Mouse (Mus musculus) right cerebral cortex, adult 2 months (tissue): Measurements from ENCODE around the gene Gm5105.

ENCODE experiments used
- DNase-seq, 2 experiments: peaks; one replicate each; pipeline ENCODE4 v3.0.0; 2021 to 2022; ENCODE audit warnings: low spot score in 2 of 2

Gene Gm5105

DNA sequence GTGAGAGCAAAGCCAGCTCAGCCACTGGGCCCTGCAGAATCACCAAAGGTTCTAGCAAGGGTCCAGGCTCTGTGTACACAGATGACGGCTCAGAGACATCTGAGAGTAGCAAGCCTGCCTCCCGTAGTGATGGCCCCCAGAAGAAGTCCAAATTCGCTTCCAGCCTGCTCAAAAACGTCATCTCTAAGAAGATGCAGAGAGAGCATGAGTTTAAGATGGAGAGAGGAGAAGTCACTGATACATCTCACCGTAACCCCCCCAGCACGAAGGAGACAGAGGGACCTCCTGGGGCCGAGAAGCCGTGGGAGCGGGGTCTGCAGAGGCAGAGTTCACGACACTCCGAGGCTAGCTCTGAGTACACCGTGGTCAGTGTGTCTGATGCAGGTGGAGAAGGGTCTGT lies at the start of gene Gm5105:
TSS of gene Gm5105 (minus strand) at position 101 of the 400 bp plus-strand sequence.
- DNase-seq = no peak

DNA sequence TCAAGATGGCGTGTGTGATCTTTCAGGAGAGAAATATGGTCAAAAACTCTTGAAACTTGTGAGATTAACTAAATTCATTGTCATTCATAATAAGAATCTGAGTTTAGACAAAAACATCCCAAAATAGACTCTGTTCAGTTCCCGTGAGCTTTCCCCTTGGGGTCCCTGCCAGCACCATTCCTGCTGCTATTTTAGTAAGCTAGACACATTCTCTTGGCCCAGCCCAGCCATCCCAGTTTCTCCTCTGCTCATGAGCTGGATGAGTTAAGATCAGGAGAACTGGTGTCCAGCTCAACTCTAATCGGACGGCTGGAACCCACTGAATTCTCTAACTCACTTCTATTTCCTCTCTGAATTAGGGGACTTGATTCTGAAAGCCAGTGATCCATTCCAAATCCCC lies 49.7 kb upstream of the Gm5105 start:
- no peak for DNase-seq

DNA sequence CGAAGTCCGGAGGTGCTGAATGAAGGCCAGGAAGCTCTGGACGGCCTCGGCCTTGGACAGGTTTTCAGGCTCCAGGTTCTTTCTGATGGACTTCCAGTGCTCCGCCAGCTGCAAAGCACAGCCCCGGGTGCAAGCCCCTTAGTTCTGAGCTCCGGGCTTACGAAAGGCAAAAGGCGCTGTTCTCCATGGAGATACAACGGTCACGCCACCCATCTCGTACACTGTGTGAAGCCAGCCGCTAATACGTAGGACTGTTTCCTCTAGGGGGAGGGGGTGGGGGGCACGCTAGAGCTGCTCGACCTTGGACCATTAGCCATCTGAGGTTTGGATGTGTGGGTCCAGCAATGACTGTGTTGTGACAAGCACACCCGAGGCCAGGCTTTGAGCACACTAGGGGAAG lies 46.9 kb upstream of the Gm5105 start:
- DNase-seq = no peak

DNA sequence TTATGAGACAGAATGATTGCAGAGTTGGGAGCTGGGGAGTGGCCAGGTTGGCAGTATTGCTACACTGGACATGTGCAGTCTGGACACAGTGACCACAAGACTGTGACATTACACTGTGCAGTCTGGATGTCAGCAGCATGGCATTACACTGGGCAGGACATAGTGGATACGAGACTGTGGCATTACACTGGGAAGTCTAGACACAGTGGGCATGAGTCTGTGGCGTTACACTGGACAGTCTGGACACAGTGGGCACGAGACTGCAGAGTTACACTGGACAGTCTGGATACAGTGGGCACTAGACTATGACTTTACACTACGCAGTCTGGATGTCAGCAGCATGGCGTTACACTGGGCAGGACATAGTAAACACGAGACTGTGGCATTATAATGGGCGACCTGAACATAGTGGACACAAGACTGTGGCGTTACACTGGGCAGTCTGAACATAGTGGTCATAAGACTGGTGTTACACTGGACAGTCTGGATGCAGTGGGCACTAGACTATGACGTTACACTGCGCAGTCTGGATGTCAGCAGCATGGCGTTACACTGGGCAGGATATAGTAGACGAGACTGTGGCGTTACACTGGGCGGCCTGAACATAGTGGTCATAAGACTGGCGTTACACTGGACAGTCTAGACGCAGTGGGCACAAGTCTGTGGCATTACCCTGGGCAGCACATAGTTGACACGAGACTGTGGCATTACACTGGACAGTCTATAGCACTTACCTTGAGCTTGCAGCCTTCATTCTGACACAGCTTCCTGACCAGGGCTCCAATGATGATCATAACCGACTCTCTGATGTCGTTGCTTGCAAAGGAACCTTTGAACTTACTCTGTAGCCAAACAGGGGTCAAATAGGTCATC lies 44.0 kb upstream of the Gm5105 start:
- DNase-seq = no peak

DNA sequence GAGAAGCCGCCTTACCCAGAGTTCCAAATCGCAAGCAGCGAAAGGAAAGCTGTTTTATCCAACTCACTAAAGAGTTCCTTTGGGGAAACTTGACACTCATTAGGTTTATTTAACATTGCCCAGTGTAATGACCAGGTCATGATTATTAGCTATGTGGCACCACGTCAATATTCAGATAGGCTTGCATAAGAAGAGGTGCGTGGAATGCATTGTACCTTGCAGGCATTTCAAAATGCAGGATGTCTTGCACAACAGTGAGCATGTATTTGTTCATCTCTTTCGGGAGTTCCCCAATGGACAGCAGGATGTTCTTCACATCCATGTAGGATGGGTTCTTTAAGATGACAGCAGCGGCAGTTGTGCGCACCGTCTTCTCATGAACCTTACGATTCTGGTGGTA lies 39.7 kb upstream of the Gm5105 start:
- DNase-seq = no peak

DNA sequence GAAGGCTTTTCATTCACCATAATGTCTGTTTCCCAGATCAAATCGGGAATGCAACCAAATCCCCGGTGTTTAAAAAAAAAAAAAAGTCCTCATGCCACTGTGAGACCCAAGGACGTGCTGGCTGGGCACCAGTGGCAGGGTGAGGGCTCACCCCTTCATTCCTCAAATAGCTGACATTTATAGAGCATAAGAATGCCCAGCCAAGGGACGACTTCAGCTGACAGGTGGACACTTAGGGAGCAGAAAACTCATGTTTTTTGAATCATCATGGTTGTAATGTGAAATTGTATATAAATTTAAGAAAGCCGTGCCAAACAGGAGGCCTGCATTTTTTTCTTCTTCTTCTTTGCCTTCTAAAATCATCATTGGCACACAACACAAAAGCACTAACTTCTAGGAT lies 37.9 kb upstream of the Gm5105 start:
- no peak for DNase-seq

DNA sequence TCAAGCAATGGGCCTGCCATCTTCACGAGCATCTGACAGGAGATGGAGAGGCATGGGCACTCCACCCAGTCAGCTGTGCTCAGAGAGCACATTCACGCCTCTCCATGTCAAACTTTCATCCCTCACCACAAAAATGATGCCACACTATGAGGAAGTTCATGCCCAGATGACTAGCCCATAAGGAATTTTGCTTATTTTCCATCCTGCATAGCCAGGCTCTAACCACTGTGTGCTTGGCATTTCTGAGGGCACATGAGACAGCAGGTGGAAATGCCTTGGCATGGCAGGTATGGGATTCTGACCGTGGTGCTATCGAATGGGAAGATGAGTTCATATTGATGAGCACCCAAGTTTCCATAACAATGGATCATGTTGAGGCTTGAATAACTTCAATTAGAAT lies 36.5 kb upstream of the Gm5105 start:
- DNase-seq = no peak

DNA sequence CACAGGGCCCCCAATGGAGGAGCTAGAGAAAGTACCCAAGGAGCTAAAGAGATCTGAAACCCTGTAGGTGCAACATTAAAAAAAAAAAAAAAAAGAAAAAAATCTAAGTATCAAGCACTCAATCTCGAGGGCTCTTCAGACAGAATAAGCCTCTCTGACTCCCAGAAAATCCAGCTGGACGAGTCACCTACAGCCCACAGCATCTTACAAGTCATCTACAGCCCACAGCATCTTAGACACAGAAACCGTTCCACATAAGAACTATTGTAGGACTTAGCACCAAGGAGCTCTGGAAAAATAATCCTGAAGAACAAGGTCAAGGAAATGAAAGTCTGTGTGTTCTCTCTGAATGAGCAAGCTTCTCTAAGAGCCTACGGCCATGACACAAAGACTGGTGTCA lies 34.7 kb upstream of the Gm5105 start:
- DNase-seq = no peak

DNA sequence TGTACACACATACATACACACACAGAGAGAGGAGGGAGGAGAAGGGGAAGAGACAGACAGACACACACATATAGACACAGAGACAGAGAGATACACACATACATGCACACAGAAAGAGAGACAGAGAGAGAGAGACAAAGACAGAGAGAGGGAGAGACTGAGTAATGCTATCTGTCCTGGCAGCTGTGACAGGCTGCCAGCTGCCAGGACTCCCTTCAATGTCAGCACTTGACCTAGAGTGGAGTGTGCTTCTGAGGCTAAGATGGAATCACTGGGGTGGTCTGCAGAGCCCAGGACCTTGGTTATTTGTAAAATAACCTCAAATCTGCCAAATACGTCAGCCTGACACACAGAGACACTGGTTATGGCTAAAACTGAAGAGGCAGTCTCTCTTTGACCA lies 30.5 kb upstream of the Gm5105 start:
- no peak for DNase-seq

DNA sequence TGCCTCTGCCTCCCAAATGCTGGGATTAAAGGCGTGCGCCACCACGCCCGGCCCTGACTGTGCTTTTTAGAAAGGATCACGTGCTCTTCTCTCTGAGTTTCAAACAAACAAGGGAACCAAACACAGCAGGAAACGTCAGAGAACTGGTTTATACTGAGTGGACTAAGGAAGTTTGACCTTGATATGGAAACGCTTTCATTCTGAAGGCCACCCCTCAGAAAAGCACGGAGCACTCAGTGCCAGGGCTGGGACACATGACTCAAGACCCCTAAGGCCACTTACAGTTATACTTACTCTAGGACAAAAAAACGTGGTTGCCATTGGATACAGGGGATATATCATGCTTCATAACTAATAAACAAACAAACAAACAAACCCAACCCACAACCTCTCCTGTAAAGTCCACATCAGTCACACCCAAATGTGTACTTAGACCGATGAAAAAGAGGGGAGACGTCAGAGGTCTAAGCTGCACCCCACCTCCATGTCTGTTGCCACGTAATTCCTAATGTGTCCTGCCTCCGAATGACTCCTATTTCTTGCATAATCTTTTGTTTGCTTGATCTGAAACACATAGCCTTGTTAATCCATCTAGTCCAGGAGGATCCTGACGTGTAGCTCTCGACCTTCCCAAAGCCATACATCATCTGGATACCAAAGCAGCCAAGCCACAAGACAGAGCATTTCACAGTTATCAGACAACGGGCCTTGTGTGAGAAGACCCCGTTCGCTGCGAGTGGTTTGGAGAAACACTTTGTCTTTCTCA lies 29.3 kb upstream of the Gm5105 start:
- no peak for DNase-seq

DNA sequence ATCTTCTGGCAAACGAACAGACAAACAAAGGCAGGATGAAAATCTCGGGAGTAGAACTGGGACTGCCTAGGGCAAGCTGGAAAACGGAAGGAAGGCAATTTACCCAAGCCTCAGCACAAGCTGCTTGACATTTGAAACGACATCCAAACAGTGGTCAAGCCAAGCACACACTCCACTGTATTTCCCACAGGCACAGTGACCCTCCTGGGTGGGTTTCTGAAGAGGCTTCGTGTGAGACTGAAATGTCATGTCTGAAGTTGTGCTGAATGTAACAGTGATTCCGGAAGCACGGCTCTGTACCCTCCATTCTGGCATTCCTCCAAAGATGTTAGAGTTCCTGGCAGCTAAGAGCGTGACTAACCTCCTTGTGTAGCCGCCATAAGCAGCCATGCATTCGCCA lies 28.5 kb upstream of the Gm5105 start:
- no peak for DNase-seq

DNA sequence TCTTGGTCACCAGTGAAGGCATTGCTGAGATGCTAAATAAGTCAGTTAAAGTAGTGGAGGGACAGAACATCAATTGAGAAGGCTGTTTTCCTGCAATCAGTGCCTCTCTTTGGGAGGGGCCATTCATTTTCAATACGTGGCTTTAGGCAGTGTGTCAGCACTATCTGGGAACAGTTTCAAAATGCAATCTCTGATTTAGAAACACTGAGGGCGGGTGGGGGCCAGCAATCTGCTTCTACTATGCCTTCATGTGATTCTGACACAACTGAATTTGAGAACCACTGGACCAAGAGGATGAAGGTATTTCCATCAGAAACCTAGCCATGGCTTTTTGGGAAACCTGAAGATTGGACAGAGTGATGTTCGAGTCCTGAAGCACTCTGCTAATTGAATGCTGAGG lies 28.1 kb upstream of the Gm5105 start:
- peak; percentile 58 to 73 for DNase-seq

DNA sequence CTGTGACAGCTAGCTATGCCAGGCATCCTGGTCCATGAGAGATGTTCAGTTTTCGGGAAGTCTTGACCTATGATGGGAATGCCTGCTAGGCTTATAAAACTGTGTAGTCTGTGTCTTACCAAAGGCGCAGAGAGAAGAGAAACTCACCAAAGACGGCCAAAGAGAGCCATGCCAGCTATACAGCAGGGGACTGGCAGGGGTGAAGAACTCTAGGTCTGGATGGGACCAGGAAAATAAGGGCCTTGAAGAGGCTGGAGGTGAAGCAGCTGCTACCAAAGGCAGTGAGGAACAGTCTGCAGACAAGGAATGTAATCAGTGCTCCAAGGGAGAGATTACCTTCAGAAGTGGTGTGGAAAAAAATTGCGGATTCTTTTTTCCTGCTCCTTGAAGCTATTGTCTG lies 16.7 kb upstream of the Gm5105 start:
- no peak for DNase-seq

DNA sequence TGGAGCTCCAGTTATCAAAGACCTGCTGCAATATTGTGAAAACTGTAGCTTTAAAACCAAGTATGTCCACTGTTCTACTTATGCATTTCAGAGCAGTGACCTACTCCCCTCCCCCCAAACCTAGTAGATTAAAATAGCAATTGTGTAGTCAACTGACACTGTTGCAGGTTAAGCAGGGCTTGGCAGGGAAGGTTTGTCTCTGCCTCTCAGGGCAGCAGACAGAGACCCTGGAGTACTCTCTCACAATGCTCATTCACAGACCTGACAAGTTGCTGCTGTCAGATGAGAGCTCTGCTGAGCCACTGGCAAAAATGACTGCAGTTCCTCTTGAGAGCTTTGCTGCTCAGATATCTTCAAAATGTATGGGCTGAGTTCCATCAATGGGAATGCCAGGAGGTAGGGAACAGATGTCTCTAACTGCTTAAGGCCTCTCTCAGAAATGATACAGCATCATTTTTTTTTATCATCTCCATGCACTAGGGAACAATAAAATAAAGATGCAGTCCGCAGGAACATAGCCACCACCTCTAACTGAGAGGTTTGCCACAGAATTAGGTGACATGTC lies 16.0 kb upstream of the Gm5105 start:
- DNase-seq = peak in 1 of 2 experiments; percentile 22

DNA sequence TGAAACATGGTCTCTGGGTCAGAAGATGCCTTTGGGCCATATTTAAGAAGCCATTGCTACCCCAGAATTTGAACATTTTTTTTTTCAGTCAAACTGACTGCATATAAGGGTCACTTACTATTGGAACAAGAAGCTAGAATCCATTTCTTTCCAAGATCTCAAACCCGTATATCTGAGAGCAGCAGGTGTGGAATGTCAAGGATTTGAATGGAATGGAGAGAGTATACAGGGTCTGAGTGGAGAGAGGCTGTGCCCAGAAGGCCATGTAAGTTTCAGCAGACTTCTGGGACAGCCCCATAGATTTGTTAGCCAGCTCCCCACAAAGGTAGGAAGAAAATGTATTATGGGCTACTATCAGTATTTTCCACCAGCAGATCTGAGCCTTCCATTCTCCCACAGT lies 11.5 kb upstream of the Gm5105 start:
- no peak for DNase-seq

DNA sequence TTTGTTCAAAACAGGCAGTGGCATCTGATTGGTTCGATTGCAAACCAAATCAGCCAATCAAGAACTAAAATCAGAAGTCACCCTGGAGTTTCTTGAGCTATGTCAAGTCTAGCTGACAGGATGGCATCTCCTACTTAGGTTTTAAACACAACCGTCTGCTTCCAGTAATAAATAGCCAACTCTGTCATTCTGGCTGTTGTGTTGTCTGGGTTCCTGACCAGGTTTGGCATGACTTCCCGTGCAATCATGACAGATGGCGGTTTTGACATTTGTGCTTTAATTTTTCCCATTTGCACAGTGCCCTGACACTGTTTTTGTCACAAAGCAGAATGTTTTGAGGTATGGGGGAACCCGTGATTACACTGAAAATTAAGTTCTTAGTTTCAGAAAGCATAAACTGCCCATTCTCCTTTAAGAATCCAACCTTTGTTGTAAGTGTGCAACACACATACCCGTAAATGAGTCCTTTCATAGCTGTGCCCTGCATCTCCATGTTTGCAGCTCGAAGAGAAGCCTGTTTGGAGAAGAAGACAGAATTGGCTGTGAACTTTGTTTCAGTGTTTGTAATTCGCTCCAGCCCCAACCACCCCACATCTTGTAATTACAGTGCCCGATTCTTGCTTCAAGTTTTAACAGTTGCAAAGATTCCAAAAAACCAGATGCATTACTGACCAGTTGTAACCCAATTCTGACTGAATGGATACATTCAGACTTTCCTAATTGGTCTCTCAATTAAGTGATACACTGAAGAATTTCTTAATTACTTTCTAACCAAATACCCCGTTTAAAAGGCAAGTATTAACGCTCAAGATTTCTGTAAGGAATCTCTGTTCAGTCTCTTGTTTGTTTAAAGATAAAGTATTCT lies 10.5 kb upstream of the Gm5105 start:
- DNase-seq = no peak

DNA sequence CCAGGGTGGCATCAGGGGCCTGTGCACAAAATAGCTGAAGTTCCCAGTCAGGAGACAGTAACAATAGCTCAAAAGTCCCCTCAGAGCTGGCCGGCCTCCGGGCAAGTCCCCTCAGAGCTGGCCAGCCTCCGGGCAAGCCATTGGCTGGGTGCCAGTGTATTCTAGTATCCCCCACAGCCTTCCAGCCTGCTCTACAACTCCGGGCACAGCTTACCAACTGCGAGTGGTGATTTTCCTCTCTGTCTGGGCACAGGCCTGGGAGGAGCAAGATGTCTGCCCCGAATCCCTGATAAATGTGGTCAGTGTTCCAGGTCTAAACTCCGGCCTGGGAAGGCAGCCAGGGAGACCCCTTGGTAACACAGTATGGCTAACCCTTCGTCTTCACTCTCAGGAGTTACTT lies 8.0 kb upstream of the Gm5105 start:
- no peak for DNase-seq

DNA sequence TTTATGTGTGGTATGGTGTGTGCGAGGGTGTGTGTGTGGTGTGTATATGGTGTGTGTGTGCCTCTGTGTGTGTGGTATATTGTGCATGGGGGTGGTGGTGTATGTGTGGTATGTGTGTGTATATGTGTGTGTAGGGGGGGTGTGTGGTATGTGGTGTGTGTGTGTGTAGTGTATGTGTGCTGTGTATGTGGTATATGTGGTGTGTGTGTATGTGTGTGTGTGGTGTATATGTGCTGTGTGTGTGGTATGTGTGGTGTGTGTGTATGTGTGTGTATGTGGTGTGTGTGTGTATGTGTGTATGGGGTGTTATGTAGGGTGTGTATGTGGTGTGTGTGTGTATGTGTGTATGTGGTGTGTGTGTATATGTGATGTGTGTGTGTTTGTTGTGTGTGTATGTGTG lies 7.0 kb upstream of the Gm5105 start:
- no peak for DNase-seq

DNA sequence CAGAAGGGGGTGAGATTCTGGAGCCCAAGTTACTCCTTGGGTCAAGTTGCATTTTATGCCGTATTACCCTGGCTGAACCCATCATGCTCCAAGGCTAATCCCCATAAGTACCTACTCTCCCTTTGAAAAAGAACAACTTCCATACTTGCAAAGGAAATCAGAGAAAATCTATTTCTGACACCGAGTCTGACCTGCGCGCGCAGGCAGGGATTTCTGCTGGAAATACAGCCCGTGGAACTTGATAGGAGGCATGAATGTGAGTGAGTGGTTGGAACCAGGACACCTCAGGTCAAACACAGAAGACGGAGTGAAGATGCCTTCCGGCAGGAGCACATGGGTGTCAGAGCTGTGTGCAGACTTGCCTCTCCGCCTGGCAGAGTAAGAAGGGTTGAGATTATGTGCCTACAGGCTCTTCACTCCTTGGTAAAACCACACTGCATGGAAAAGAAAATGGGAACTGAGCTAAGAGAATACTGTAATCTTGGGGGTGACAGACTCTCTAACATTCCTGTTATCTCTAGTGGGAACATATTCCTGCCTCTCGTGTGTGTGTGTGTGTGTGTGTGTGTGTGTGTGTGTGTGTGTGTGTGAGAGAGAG lies 4.4 kb upstream of the Gm5105 start:
- DNase-seq = no peak

DNA sequence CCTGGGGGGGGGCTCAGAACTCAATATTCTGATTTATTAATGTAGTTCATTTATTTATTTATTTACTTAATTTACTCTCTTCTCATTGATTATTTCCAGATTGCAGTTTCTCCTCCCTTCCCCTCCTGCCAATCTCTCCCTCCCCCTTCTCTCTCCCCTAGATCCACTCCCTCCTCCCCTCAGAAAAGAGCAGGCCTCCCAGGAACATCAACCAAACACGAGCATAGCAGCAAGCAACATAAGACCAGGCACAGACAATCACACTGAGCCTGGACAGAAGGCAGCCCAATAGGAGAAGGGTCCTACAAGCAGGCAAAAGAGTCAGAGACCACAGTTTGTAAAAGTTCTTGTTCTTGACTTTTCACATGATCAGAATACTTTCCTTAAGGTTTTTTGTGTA lies 3.8 kb upstream of the Gm5105 start:
- DNase-seq = no peak

DNA sequence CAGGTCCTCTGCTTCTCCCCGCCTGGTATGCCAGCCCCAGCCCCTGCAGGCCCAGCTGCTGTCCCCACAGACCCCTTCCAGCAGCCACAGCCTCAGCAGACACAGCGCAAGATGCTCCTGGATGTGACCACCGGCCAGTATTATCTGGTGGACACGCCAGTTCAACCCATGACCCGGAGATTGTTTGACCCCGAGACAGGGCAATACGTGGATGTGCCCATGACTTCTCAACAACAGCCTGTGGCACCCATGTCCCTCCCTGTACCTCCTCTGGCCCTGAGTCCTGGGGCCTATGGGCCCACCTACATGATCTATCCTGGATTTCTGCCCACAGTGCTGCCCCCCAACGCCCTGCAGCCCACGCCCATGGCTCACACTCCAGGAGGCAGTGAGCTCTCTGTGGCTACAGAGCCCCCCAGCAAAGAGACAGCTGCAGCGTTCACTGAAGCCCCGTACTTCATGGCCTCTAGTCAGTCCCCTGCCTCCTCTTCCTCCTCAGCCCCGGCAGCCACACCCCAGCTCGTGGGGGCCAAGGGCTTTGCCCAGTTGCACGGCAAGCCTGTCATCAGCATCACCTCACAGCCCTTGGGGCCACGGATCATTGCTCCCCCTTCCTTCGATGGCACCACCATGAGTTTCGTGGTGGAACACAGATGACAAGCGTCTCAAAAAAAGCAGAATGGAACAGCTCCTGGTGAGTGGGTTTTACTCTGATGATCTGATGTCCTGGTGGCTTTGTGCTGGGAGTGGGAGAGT lies 2.7 kb upstream of the Gm5105 start:
- DNase-seq = no peak
